Mouse (Mus musculus): ENCODE results near the gene Dck. TPM values are rescaled to one million over a fixed set of nuclear protein-coding genes. Genes with fewer than 3 reads are reported as not detected.

Dck gene
- polyA plus RNA-seq, 1 experiment from 2014 or later, result 123 TPM

Other genes with a start within 250 kb of the Dck start
- gene Jchain, start 237.1 kb upstream of the Dck start, polyA plus RNA-seq (2015; fragmentation: Nextera tagmentation; extraction: Ambion mirVana), result 0.18 and 0.38 TPM in 2 replicates
- gene Utp3, start 210.5 kb upstream of the Dck start, polyA plus RNA-seq (2015; fragmentation: Nextera tagmentation; extraction: Ambion mirVana), result 57.2 and 62.9 TPM in 2 replicates
- 192 and 200 TPM in 2 replicates for gene Rufy3, start 200.0 kb upstream of the Dck start, polyA plus RNA-seq (2015; fragmentation: Nextera tagmentation; extraction: Ambion mirVana)
- 82.7 and 84.7 TPM in 2 replicates for gene Grsf1, start 88.8 kb upstream of the Dck start, polyA plus RNA-seq (2015; fragmentation: Nextera tagmentation; extraction: Ambion mirVana)
- 14.4 and 14.7 TPM in 2 replicates for gene Mob1b, start 44.1 kb upstream of the Dck start, polyA plus RNA-seq (2015; fragmentation: Nextera tagmentation; extraction: Ambion mirVana)
- 0.68 and 1.1 TPM in 2 replicates for gene Slc4a4, start 121.8 kb downstream of the Dck start, polyA plus RNA-seq (2015; fragmentation: Nextera tagmentation; extraction: Ambion mirVana)

Data from forebrain, embryonic 13.5 days (tissue).